8 mouse cellular contexts compared by ENCODE assay signal in genomic region chr9:108263131-108263681, GRCm38 (mm10). TPM values are rescaled to one million over a fixed set of nuclear protein-coding genes. Genes with fewer than 3 reads are reported as not detected.
DNase-seq lines count a peak whose midpoint lies in the region; ATAC-seq and TF ChIP-seq lines count a peak whose summit lies in the region.

No protein-coding gene starts in this region.

- H3K27ac ChIP-seq in forebrain, embryonic 12.5 days = peak overlapping the region; percentile 93
- peak overlapping the region; percentile 66 for H3K27ac ChIP-seq in liver, embryonic 14.5 days

- 0% methylated on average over 49 of the region's 62 CpGs for WGBS in forebrain, embryonic 12.5 days
- under 1% methylated on average over 57 of the region's 62 CpGs for WGBS in liver, embryonic 14.5 days (ENCODE audit: insufficient replicate concordance)

- TF ChIP-seq CTCF in liver, embryonic 14.5 days (IDR thresholded peaks at IDR 0.05; ENCODE audit: low read depth) = no peak

- no peak for TF ChIP-seq EP300 in liver, embryonic 14.5 days (IDR thresholded peaks at IDR 0.05; ENCODE audit: low read depth)

- DNase-seq in kidney, adult 8-10 months = peak; percentile 66 to 73
- no peak for DNase-seq in kidney, adult 18-20 months
- DNase-seq in R1 (ENCODE audit: low read depth, low spot score) = peak; percentile 62
- DNase-seq in liver, embryonic 14.5 days (ENCODE audit: low read depth in 3 of 3, low spot score in 3 of 3) = peak; percentile 38 to 52 (median 45)
- peak; percentile 30 to 42 for DNase-seq in right cerebral cortex, adult 2 months (ENCODE audit: low spot score in 2 of 2)
- DNase-seq in urinary bladder, postnatal 10 days (ENCODE audit: low spot score) = no peak

- H3K27me3 ChIP-seq in forebrain, embryonic 12.5 days = no peaks in the 10 kb centered on the region
- H3K27me3 ChIP-seq in liver, embryonic 14.5 days (ENCODE audit: control insufficient read depth, insufficient read depth, low read length) = no peaks in the 10 kb centered on the region

- peak; percentile 63 for ATAC-seq in forebrain, embryonic 12.5 days (ENCODE audit: low FRiP score)
- peak; percentile 27 for ATAC-seq in inflammation-experienced regulatory T-cells, adult 6 months
- ATAC-seq in liver, embryonic 14.5 days (ENCODE audit: insufficient read depth) = peak; percentile 70

- H3K9me3 ChIP-seq in forebrain, embryonic 12.5 days = no peaks in the 10 kb centered on the region
- H3K9me3 ChIP-seq in liver, embryonic 14.5 days (ENCODE audit: control insufficient read depth, low read length) = no peaks in the 10 kb centered on the region

- H3K9ac ChIP-seq in forebrain, embryonic 12.5 days = peak overlapping the region; percentile 95
- peak overlapping the region; percentile 86 for H3K9ac ChIP-seq in liver, embryonic 14.5 days (replicated peaks)

- no peaks in the 10 kb centered on the region for H3K36me3 ChIP-seq in forebrain, embryonic 12.5 days (replicated peaks)
- H3K36me3 ChIP-seq in liver, embryonic 14.5 days (replicated peaks; ENCODE audit: control insufficient read depth, insufficient read depth, low read depth) = no peaks in the 10 kb centered on the region

- peaks cover 30% of the 10 kb centered on the region for H3K4me1 ChIP-seq in forebrain, embryonic 12.5 days
- peaks cover 14 to 18% of the 10 kb centered on the region in 2 experiments for H3K4me1 ChIP-seq in liver, embryonic 14.5 days (replicated peaks; ENCODE audit: control insufficient read depth in 2 of 2, insufficient read depth in 2 of 2, low read length in 1 of 2)

- H3K4me2 ChIP-seq in forebrain, embryonic 12.5 days = peak overlapping the region; percentile 68
- peak overlapping the region; percentile 87 for H3K4me2 ChIP-seq in liver, embryonic 14.5 days (ENCODE audit: low read depth)

- H3K4me3 ChIP-seq in forebrain, embryonic 12.5 days (replicated peaks) = peak overlapping the region; percentile 96
- peak overlapping the region; percentile 65 to 93 for H3K4me3 ChIP-seq in liver, embryonic 14.5 days (ENCODE audit: insufficient read depth in 1 of 2, low read depth in 2 of 2, low read length in 2 of 2)

RNA-seq across cellular contexts. Expression of gene Dag1, which starts 0.6 kb away (rescaled TPM):
- polyA plus RNA-seq in forebrain, embryonic 12.5 days (2016; fragmentation: Nextera tagmentation; extraction: Ambion mirVana) = 62.7 and 67.9 TPM in 2 replicates
- polyA plus RNA-seq in inflammation-experienced regulatory T-cells, adult 6 months (2017; shearing (Covaris generic)) = 1 to 10 TPM; 1.6 to 3.2 (median 2.2) TPM
- polyA plus RNA-seq in liver, embryonic 14.5 days (2012; rRNA removed) = 4.8 and 5.3 TPM in 2 replicates
- polyA plus RNA-seq in liver, embryonic 14.5 days (2014; fragmentation: Nextera tagmentation; extraction: Ambion mirVana) = 12.0 and 13.0 TPM in 2 replicates

RNA-seq across cellular contexts. Expression of gene Nicn1, which starts 27.0 kb away (rescaled TPM):
- 65.0 and 69.8 TPM in 2 replicates for polyA plus RNA-seq in forebrain, embryonic 12.5 days (2016; fragmentation: Nextera tagmentation; extraction: Ambion mirVana)
- 1 to 10 TPM; 1.2 to 2.6 (median 1.6) TPM for polyA plus RNA-seq in inflammation-experienced regulatory T-cells, adult 6 months (2017; shearing (Covaris generic))
- polyA plus RNA-seq in liver, embryonic 14.5 days (2012; rRNA removed) = 2.8 and 2.9 TPM in 2 replicates
- 4.3 and 6.2 TPM in 2 replicates for polyA plus RNA-seq in liver, embryonic 14.5 days (2014; fragmentation: Nextera tagmentation; extraction: Ambion mirVana)

RNA-seq across cellular contexts. Expression of gene Amt, which starts 33.4 kb away (rescaled TPM):
- 17.7 and 22.4 TPM in 2 replicates for polyA plus RNA-seq in forebrain, embryonic 12.5 days (2016; fragmentation: Nextera tagmentation; extraction: Ambion mirVana)
- polyA plus RNA-seq in inflammation-experienced regulatory T-cells, adult 6 months (2017; shearing (Covaris generic)) = 1 to 10 TPM in 2 of 3 experiments, under 1 TPM in 1; 0.18 to 1.3 (median 1.1) TPM
- polyA plus RNA-seq in liver, embryonic 14.5 days (2012; rRNA removed) = 6.1 and 7.5 TPM in 2 replicates
- 7.2 and 7.7 TPM in 2 replicates for polyA plus RNA-seq in liver, embryonic 14.5 days (2014; fragmentation: Nextera tagmentation; extraction: Ambion mirVana)

RNA-seq across cellular contexts. Expression of gene Rhoa, which starts 42.7 kb away (rescaled TPM):
- polyA plus RNA-seq in forebrain, embryonic 12.5 days (2016; fragmentation: Nextera tagmentation; extraction: Ambion mirVana) = 331 and 341 TPM in 2 replicates
- polyA plus RNA-seq in inflammation-experienced regulatory T-cells, adult 6 months (2017; shearing (Covaris generic)) = 100 to 1,000 TPM; 323 to 459 (median 386) TPM
- 62.5 and 76.4 TPM in 2 replicates for polyA plus RNA-seq in liver, embryonic 14.5 days (2012; rRNA removed)
- polyA plus RNA-seq in liver, embryonic 14.5 days (2014; fragmentation: Nextera tagmentation; extraction: Ambion mirVana) = 130 and 133 TPM in 2 replicates

RNA-seq across cellular contexts. Expression of gene Tcta, which starts 42.8 kb away (rescaled TPM):
- 30.5 and 30.7 TPM in 2 replicates for polyA plus RNA-seq in forebrain, embryonic 12.5 days (2016; fragmentation: Nextera tagmentation; extraction: Ambion mirVana)
- 10 to 100 TPM in 2 of 3 experiments, 1 to 10 TPM in 1; 9.6 to 17.6 (median 14.8) TPM for polyA plus RNA-seq in inflammation-experienced regulatory T-cells, adult 6 months (2017; shearing (Covaris generic))
- polyA plus RNA-seq in liver, embryonic 14.5 days (2012; rRNA removed) = 10.4 and 10.6 TPM in 2 replicates
- polyA plus RNA-seq in liver, embryonic 14.5 days (2014; fragmentation: Nextera tagmentation; extraction: Ambion mirVana) = 10.9 and 13.2 TPM in 2 replicates

Comparison
In these comparisons a context has a peak if more than half of its experiments do, and no peak if none do; other contexts are left out.
1. DNase-seq: peak in kidney, adult 8-10 months (2 of 2), R1 (single experiment), liver, embryonic 14.5 days (3 of 3) and right cerebral cortex, adult 2 months (2 of 2); none in kidney, adult 18-20 months (single experiment) and urinary bladder, postnatal 10 days (single experiment).
2. Peak in every context shown above with its lines, with median percentiles within 50 percentile points of each other: ATAC-seq.